Mouse (Mus musculus) hindbrain, postnatal 0 days (tissue): Measurements from ENCODE around the gene 1700066M21Rik. TPM values are rescaled to one million over a fixed set of nuclear protein-coding genes. Genes with fewer than 3 reads are reported as not detected.

Experiments used
- ATAC-seq: fragments of 200-750 bp; cut with Nextera tagmentation; 2 replicates; pipeline ENCODE4 v1.8.0; 2017; ENCODE audit warnings: mild to moderate bottlenecking, moderate TSS enrichment, moderate library complexity
- DNase-seq: peaks from one replicate; pipeline ENCODE4 v3.0.0-alpha.2; 2015; ENCODE audit warnings: low spot score
- H3K27ac ChIP-seq: fragments of 300-500 bp; sonication (generic); 2 replicates; pipeline ENCODE4 v1.5.1; 2014; ENCODE audit warnings: mild to moderate bottlenecking
- H3K27me3 ChIP-seq: fragments of 300-500 bp; sonication (generic); 2 replicates; pipeline ENCODE4 v1.6.1; 2014; ENCODE audit warnings: low read length, mixed read lengths; ENCODE audit not compliant: insufficient read depth
- H3K36me3 ChIP-seq: fragments of 300-500 bp; sonication (generic); 2 replicates; pipeline ENCODE4 v1.6.1; 2014; ENCODE audit warnings: low read length, mixed read lengths; ENCODE audit not compliant: insufficient read depth
- H3K4me1 ChIP-seq: fragments of 300-500 bp; sonication (generic); 2 replicates; pipeline ENCODE4 v1.6.1; 2014; ENCODE audit warnings: antibody characterized with exemption, low read length, mixed read lengths; ENCODE audit not compliant: insufficient read depth
- H3K4me2 ChIP-seq: fragments of 300-500 bp; sonication (generic); 2 replicates; pipeline ENCODE4 v1.6.1; 2014; ENCODE audit warnings: low read depth, mild to moderate bottlenecking, low read length, moderate library complexity, mixed read lengths
- H3K4me3 ChIP-seq: fragments of 300-500 bp; sonication (generic); 2 replicates; pipeline ENCODE4 v1.5.1; 2014; ENCODE audit warnings: low read length
- H3K9ac ChIP-seq: fragments of 300-500 bp; sonication (generic); replicated peaks from 2 replicates; pipeline ENCODE4 v1.6.1; 2014; ENCODE audit warnings: mild to moderate bottlenecking, low read length, moderate library complexity, mixed read lengths
- H3K9me3 ChIP-seq: fragments of 300-500 bp; sonication (generic); 2 replicates; pipeline ENCODE4 v1.6.1; 2016; ENCODE audit warnings: low read length, mixed read lengths
- CTCF ChIP-seq: IDR thresholded peaks from 2 replicates; pipeline ENCODE4 v1.5.1; 2016; ENCODE audit warnings: antibody characterized with exemption, control low read depth, low read depth
- WGBS: fragments of 180-500 bp; shearing (Covaris S2); extraction: QIAGEN DNeasy Blood & Tissue Kit; methylation state at CpG from one replicate; pipeline ENCODE4 v1.1.7; 2014; 5-methylcytosine and 5-hydroxymethylcytosine counted together
- polyA plus RNA-seq: library from polyadenylated mRNA; unstranded; fragments of >200 nt; fragmentation: Nextera tagmentation; extraction: Ambion mirVana; gene quantifications from 2 replicates; pipeline ENCODE4 v1.2.1, GENCODE M21; 2015
- total RNA-seq: library from RNA; depleted of rRNA; stranded (reverse); fragments of >200 nt; gene quantifications from 2 replicates; pipeline ENCODE4 v1.2.3, GENCODE M21; 2014

The 1700066M21Rik gene
- total and polyA plus RNA-seq, 2 experiments from 2014 or later: 20.3 to 23.7 TPM

DNA sequence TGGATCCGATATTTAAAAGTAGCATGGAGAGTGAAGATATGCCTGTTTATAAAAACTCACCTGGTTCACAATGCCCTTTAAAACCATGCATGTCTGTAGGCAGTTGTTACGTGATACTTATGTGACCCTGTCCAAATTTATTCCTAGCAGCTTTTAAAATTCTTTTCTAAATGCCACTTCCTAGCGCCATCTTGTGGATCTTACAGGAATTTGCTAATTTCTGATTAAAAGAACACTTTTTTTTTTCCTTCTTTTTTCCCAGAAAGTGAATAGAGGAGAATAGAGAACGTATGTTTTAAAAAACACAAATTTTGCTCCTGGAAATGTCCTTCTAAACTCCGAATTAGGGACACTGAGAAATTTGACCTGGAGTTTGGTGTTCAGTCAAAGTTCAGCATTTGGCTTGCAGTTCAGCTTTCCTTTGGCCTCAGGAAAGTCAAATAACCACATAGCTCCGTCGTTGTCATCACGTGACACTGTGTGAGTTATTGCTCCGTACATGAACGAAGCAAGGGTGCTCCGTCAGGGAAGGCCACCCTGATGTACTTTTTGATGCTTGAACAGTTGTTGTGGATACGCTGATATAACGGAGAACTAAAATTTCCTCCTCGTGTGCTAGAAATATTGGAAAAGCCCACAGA lies 38.1 kb upstream of the 1700066M21Rik start:
- no peaks in the 10 kb centered on the region for H3K4me1 ChIP-seq
- no peaks in the 10 kb centered on the region for H3K9me3 ChIP-seq
- DNase-seq (peak; percentile 78), ATAC-seq (no peak)
- WGBS: 51% methylated on average over 14 of the region's 14 CpGs
- TF ChIP-seq CTCF: peak; percentile 66
- no peak overlapping the region for H3K9ac ChIP-seq
- H3K4me2 ChIP-seq: no peak overlapping the region
- H3K27me3 ChIP-seq: no peaks in the 10 kb centered on the region
- H3K4me3 ChIP-seq: no peak overlapping the region
- no peaks in the 10 kb centered on the region for H3K36me3 ChIP-seq
- no peak overlapping the region for H3K27ac ChIP-seq

DNA sequence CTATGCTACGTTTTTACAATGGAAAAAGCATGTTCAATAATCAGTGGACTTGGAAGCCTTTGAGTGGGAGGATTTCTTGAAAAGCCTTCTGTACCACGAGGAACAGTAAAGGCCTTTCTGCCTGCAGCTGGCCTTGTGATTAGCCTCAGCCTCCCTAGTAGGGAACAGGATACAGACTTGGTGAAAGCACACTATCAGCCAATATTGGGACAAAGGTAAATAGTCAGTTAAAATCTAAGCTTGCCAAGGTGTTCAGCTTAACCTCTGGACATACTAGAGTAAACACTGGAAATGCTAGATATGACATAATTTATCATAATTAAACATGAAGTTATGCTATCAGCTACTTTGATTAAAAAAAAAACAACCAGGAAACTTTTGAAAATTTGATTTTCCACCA lies 36.2 kb upstream of the 1700066M21Rik start:
- no peak overlapping the region for H3K9ac ChIP-seq
- ATAC-seq: no peak
- H3K4me1 ChIP-seq: no peaks in the 10 kb centered on the region
- H3K36me3 ChIP-seq: no peaks in the 10 kb centered on the region
- no peak overlapping the region for H3K4me3 ChIP-seq
- no peaks in the 10 kb centered on the region for H3K27me3 ChIP-seq
- 33% methylated on average over 2 of the region's 2 CpGs for WGBS
- DNase-seq: no peak
- no peak overlapping the region for H3K4me2 ChIP-seq
- no peaks in the 10 kb centered on the region for H3K9me3 ChIP-seq
- no peak overlapping the region for H3K27ac ChIP-seq
- no peak for TF ChIP-seq CTCF

DNA sequence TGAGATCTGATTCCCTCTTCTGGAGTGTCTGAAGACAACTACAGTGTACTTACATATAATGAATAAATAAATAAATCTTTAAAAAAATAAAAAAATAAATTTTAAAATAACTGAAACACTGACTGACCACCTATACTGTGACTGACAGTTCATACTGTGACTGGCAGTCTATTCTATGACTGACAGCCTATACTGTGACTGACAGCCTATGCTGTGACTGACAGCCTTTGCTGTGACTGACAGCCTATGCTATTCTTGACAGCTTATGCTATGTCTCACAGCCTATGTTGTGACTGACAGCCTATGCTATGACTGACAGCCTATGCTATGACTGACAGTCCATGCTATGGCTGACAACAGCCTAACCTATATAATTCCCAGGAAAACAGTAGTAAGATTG lies 29.9 kb upstream of the 1700066M21Rik start:
- no peak for ATAC-seq
- Histone ChIP-seq H3K4me2 (no peak overlapping the region), H3K27me3 (no peaks in the 10 kb centered on the region), H3K9me3 (no peaks in the 10 kb centered on the region), H3K27ac (no peak overlapping the region), H3K4me1 (no peaks in the 10 kb centered on the region), H3K36me3 (no peaks in the 10 kb centered on the region), H3K9ac (no peak overlapping the region), H3K4me3 (no peak overlapping the region)
- TF ChIP-seq CTCF: no peak
- no peak for DNase-seq

DNA sequence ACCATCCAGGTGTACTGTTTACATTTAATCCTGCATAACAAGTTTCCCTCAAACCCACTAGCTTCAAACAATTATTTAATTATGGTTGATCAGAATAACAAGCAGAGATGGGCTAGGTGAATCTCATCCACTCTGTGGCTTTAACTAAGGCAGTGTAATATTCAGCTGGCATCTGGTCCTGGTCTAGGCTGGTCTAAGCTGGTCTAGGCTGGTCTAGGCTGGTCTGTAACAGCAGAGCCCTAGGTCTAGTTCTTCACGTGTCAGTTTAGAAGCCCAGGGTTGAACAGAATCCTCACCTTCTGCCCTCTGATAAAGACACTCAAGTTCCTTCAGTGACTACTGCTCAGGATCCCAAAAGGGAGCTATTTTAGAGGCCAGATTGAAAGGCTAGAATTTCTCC lies 25.5 kb upstream of the 1700066M21Rik start:
- WGBS: 80% methylated on average over 1 of the region's 1 CpGs
- H3K4me1 ChIP-seq: no peaks in the 10 kb centered on the region
- TF ChIP-seq CTCF: no peak

DNA sequence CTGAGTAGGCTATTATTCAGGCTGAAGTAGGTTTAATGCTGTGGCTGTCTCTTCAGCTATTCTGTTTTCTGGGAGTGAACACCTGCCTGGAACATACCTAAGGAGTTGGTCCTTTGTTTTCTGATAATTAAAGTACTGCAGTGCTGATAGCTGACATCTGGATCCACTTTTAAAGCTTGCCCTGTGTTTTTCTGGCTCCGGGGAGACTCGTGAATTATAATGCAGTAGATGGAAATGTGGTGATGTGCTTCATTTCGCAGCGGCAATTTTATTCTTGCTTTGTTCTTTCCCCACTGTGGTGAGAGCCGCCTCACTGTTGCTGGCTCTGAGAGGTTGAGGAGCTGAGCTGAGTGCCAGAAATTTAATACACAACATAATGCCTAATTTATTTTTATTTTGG lies 18.9 kb upstream of the 1700066M21Rik start:
- Histone ChIP-seq H3K27ac (no peak overlapping the region), H3K4me3 (no peak overlapping the region), H3K9me3 (no peaks in the 10 kb centered on the region), H3K9ac (no peak overlapping the region), H3K4me1 (no peaks in the 10 kb centered on the region), H3K36me3 (no peaks in the 10 kb centered on the region), H3K4me2 (no peak overlapping the region), H3K27me3 (no peaks in the 10 kb centered on the region)
- 76% methylated on average over 5 of the region's 5 CpGs for WGBS
- DNase-seq: no peak
- ATAC-seq: no peak
- TF ChIP-seq CTCF: no peak

More for the DNA sequence above, 25.5 kb upstream of the 1700066M21Rik start:
- Histone ChIP-seq H3K9ac (no peak overlapping the region), H3K9me3 (no peaks in the 10 kb centered on the region), H3K4me2 (no peak overlapping the region), H3K27me3 (no peaks in the 10 kb centered on the region), H3K27ac (no peak overlapping the region), H3K36me3 (no peaks in the 10 kb centered on the region), H3K4me3 (no peak overlapping the region)
- ATAC-seq: no peak
- DNase-seq: no peak

DNA sequence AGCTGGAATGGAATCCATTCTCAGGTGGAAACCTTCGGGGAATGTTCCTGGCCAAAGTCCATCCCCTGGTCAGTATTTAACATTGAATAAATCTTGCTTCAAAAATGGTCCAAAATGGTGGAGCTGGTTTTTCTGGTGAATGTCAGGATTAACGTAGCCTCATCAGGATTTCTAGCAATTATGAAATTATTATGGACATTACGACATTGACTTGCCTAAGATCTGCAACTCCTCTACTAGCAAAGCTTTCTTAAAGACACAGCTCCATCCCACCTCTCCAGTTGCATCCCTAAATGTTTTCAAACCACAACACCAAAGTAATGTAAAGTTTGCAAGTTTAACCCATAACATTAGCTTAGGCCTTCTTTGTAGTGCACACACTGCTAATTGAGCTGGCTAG lies 10.0 kb upstream of the 1700066M21Rik start:
- ATAC-seq (no peak), DNase-seq (no peak)
- Histone ChIP-seq H3K36me3 (no peaks in the 10 kb centered on the region), H3K4me3 (no peak overlapping the region), H3K9ac (no peak overlapping the region), H3K4me1 (no peaks in the 10 kb centered on the region), H3K4me2 (no peak overlapping the region), H3K27me3 (no peaks in the 10 kb centered on the region), H3K9me3 (no peaks in the 10 kb centered on the region), H3K27ac (no peak overlapping the region)
- WGBS: 88% methylated on average over 3 of the region's 3 CpGs
- TF ChIP-seq CTCF: no peak

DNA sequence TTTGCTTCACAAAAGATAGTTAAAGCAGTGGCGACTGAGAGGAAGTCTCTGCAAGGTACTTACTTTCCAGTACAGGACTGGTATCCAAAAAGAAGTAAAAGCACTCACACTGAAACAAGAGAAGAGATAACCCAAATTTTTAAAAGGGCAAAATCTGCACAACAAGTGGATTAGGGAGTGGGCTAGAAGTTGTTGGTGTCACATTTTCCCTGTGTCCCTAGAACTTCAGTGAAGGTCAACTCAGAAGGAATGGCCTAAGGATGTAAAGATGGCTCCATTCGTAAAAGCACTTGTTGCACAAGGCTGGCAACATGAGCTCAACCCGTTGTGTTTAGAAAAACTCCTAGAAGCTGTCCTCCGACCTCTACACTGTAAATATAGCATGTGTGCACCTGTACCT lies 8.3 kb upstream of the 1700066M21Rik start:
- 86% methylated on average over 4 of the region's 4 CpGs for WGBS
- ATAC-seq (no peak), DNase-seq (no peak)
- Histone ChIP-seq H3K9me3 (no peaks in the 10 kb centered on the region), H3K4me2 (no peak overlapping the region), H3K27me3 (no peaks in the 10 kb centered on the region), H3K4me3 (no peak overlapping the region), H3K27ac (no peak overlapping the region), H3K4me1 (no peaks in the 10 kb centered on the region), H3K9ac (no peak overlapping the region), H3K36me3 (no peaks in the 10 kb centered on the region)
- no peak for TF ChIP-seq CTCF
